Mouse (Mus musculus) heart, embryonic 14.5 days (tissue): ENCODE measurements around the gene Syngr3. TPM values are rescaled to one million over a fixed set of nuclear protein-coding genes. Genes with fewer than 3 reads are reported as not detected.

ENCODE experiments used
- ATAC-seq: fragments of 200-750 bp; cut with Nextera tagmentation; 2 replicates; pipeline ENCODE4 v1.8.0; 2017; ENCODE audit warnings: low read depth, moderate TSS enrichment; ENCODE audit not compliant: insufficient number of reproducible peaks, insufficient read depth, low FRiP score
- H3K27ac ChIP-seq, 2 experiments: fragments of 200-500 bp in 1 of 2; fragments of 300-500 bp in 1 of 2; sonication (generic) in 1 of 2; replicated peaks in 1 of 2; 2 replicates each; pipeline ENCODE4 v1.5.1; 2012 to 2014; ENCODE audit warnings: low read depth in 2 of 2, low read length in 2 of 2, control low read depth in 1 of 2, mild to moderate bottlenecking in 1 of 2, mixed read lengths in 1 of 2; ENCODE audit not compliant: control insufficient read depth in 1 of 2, insufficient read depth in 1 of 2
- H3K27me3 ChIP-seq: fragments of 300-500 bp; sonication (generic); 2 replicates; pipeline ENCODE4 v1.6.1; 2014; ENCODE audit warnings: mild to moderate bottlenecking, low read length, control low read depth; ENCODE audit not compliant: control insufficient read depth, insufficient read depth
- H3K36me3 ChIP-seq: fragments of 300-500 bp; sonication (generic); 2 replicates; pipeline ENCODE4 v1.6.1; 2014; ENCODE audit warnings: mild to moderate bottlenecking, control low read depth, low read length, mixed read lengths; ENCODE audit not compliant: control insufficient read depth, insufficient read depth
- H3K4me1 ChIP-seq, 2 experiments: fragments of 200-500 bp in 1 of 2; fragments of 300-500 bp in 1 of 2; sonication (generic) in 1 of 2; 2 replicates each; pipeline ENCODE4 v1.6.1; 2012 to 2014; ENCODE audit warnings: low read length in 2 of 2, control low read depth in 1 of 2, mixed read lengths in 1 of 2; ENCODE audit not compliant: control insufficient read depth in 2 of 2, insufficient read depth in 2 of 2
- H3K4me2 ChIP-seq: fragments of 300-500 bp; sonication (generic); 2 replicates; pipeline ENCODE4 v1.6.1; 2014; ENCODE audit warnings: mild to moderate bottlenecking, low read length
- H3K4me3 ChIP-seq, 2 experiments: fragments of 200-500 bp in 1 of 2; fragments of 300-500 bp in 1 of 2; sonication (generic) in 1 of 2; 2 replicates each; pipeline ENCODE4 v1.5.1; 2012 to 2014; ENCODE audit warnings: low read length in 2 of 2, mild to moderate bottlenecking in 2 of 2, control low read depth in 1 of 2, low read depth in 1 of 2, moderate library complexity in 1 of 2; ENCODE audit not compliant: control insufficient read depth in 1 of 2, insufficient read depth in 1 of 2
- H3K9ac ChIP-seq: fragments of 300-500 bp; sonication (generic); 2 replicates; pipeline ENCODE4 v1.6.1; 2014; ENCODE audit warnings: mild to moderate bottlenecking, low read length
- H3K9me3 ChIP-seq: fragments of 300-500 bp; sonication (generic); 2 replicates; pipeline ENCODE4 v1.6.1; 2016; ENCODE audit warnings: low read length, control low read depth; ENCODE audit not compliant: control insufficient read depth
- whole genome bisulfite sequencing: fragments of 180-500 bp; shearing (Covaris S2); extraction: QIAGEN DNeasy Blood & Tissue Kit; methylation state at CpG from one replicate; pipeline ENCODE4 v1.1.7; 2014; 5-methylcytosine and 5-hydroxymethylcytosine counted together
- polyA plus RNA-seq: library from polyadenylated mRNA; unstranded; fragments of >200 nt; fragmentation: Nextera tagmentation; extraction: Ambion mirVana; gene quantifications from 2 replicates; pipeline ENCODE4 v1.2.1, GENCODE M21; 2014

Gene Syngr3
- polyA plus RNA-seq, 1 experiment from 2014 or later: 0.69 TPM

- Histone ChIP-seq H3K9me3 (no peaks in the 10 kb centered on the region), H3K4me1 (peaks cover 4 to 22% of the 10 kb centered on the region in 2 experiments), H3K27ac (no peak within 1 kb of the TSS), H3K36me3 (peaks cover 40% of the 10 kb centered on the region), H3K27me3 (no peaks in the 10 kb centered on the region), H3K9ac (peak within 1 kb of the TSS; percentile 80), H3K4me2 (peak within 1 kb of the TSS; percentile 70), H3K4me3 (peak within 1 kb of the TSS; percentile 57 to 79; a peak in 2 of 4 replicates)
- no peak for ATAC-seq
- WGBS: 79% methylated on average over 4 of the region's 4 CpGs
Measured at GRCm38 (mm10) chr17:24717943-24718342, 28.2 kb upstream of the Syngr3 start, which contains the start of the genes Rnf151 and Rps2. TSS of gene Rnf151 (minus strand) at chr17:24718063. TSS of gene Rps2 (plus strand) at chr17:24718116.

GRCm38 (mm10) chr17:24716166-24716682, 26.5 kb upstream of the Syngr3 start:
- Histone ChIP-seq H3K27ac (no peak overlapping the region), H3K4me2 (no peak overlapping the region), H3K4me1 (peaks cover under 1 to 7% of the 10 kb centered on the region in 2 experiments; a peak in 2 of 4 replicates), H3K9ac (no peak overlapping the region), H3K9me3 (no peaks in the 10 kb centered on the region), H3K27me3 (no peaks in the 10 kb centered on the region), H3K36me3 (peaks cover 25% of the 10 kb centered on the region), H3K4me3 (no peak overlapping the region)
- ATAC-seq: no peak
- 90% methylated on average over 15 of the region's 15 CpGs for WGBS

GRCm38 (mm10) chr17:24715556-24715955, 25.8 kb upstream of the Syngr3 start:
- Histone ChIP-seq H3K36me3 (0 out of 2 replicates have a peak, but pooled peaks cover 19% of the 10 kb centered on the region), H3K4me3 (no peak overlapping the region), H3K9me3 (no peaks in the 10 kb centered on the region), H3K27me3 (no peaks in the 10 kb centered on the region), H3K4me1 (peaks cover 0 to 6% of the 10 kb centered on the region in 2 experiments; a peak in 1 of 4 replicates), H3K4me2 (no peak overlapping the region), H3K27ac (no peak overlapping the region), H3K9ac (no peak overlapping the region)
- no peak for ATAC-seq
- WGBS: 79% methylated on average over 6 of the region's 6 CpGs

GRCm38 (mm10) chr17:24708646-24709045, 18.9 kb upstream of the Syngr3 start:
- WGBS: 34% methylated on average over 2 of the region's 2 CpGs
- H3K27ac ChIP-seq: no peak overlapping the region
- ATAC-seq: no peak
- H3K4me1 ChIP-seq: peaks cover 5 to 11% of the 10 kb centered on the region in 2 experiments; a peak in 3 of 4 replicates
- H3K27me3 ChIP-seq: no peaks in the 10 kb centered on the region
- H3K9me3 ChIP-seq: no peaks in the 10 kb centered on the region
- H3K4me3 ChIP-seq: no peak overlapping the region
- H3K4me2 ChIP-seq: peak overlapping the region; percentile 84; the same call in 1 of the 2 replicates
- no peak overlapping the region for H3K9ac ChIP-seq
- peaks cover 21% of the 10 kb centered on the region for H3K36me3 ChIP-seq

- ATAC-seq: no peak
- peaks cover 5 to 11% of the 10 kb centered on the region in 2 experiments; a peak in 3 of 4 replicates for H3K4me1 ChIP-seq
- no peaks in the 10 kb centered on the region for H3K27me3 ChIP-seq
- H3K36me3 ChIP-seq: peaks cover 28% of the 10 kb centered on the region
- H3K9me3 ChIP-seq: no peaks in the 10 kb centered on the region
- peak overlapping the region; percentile 70 to 82 for H3K4me3 ChIP-seq
- peak overlapping the region; percentile 86 for H3K9ac ChIP-seq
- peak overlapping the region; percentile 84 for H3K4me2 ChIP-seq
- WGBS: 5% methylated on average over 24 of the region's 24 CpGs
- peak overlapping the region; percentile 85 for H3K27ac ChIP-seq
Measured at GRCm38 (mm10) chr17:24707801-24708425, 18.2 kb upstream of the Syngr3 start.

- Histone ChIP-seq H3K4me1 (peaks cover 5 to 11% of the 10 kb centered on the region in 2 experiments; a peak in 3 of 4 replicates), H3K9me3 (no peaks in the 10 kb centered on the region), H3K4me2 (peak within 1 kb of the TSS; percentile 84), H3K36me3 (peaks cover 35% of the 10 kb centered on the region), H3K4me3 (peak within 1 kb of the TSS; percentile 70 to 82), H3K27me3 (no peaks in the 10 kb centered on the region), H3K27ac (peak within 1 kb of the TSS; percentile 85), H3K9ac (peak within 1 kb of the TSS; percentile 86)
- peak; percentile 80 for ATAC-seq
- WGBS: 3% methylated on average over 32 of the region's 32 CpGs
Measured at GRCm38 (mm10) chr17:24706982-24707800, 17.4 kb upstream of the Syngr3 start, which contains the start of gene Tbl3. TSS of gene Tbl3 (minus strand) at chr17:24707660.

- H3K4me1 ChIP-seq: peaks cover 5 to 11% of the 10 kb centered on the region in 2 experiments; a peak in 3 of 4 replicates
- H3K36me3 ChIP-seq: peaks cover 48% of the 10 kb centered on the region
- no peak overlapping the region for H3K4me3 ChIP-seq
- no peak for ATAC-seq
- H3K4me2 ChIP-seq: no peak overlapping the region
- 88% methylated on average over 3 of the region's 3 CpGs for WGBS
- H3K27me3 ChIP-seq: no peaks in the 10 kb centered on the region
- H3K9me3 ChIP-seq: no peaks in the 10 kb centered on the region
- no peak overlapping the region for H3K27ac ChIP-seq
- no peak overlapping the region for H3K9ac ChIP-seq
Measured at GRCm38 (mm10) chr17:24705821-24706220, 16.1 kb upstream of the Syngr3 start.
